Mouse (Mus musculus) T-helper 17 cell (primary cell): ENCODE results near the gene F830045P16Rik.

Source experiments
- in situ Hi-C, 2 experiments: fragments of 300-600 bp; cut with MboI, MseI; formaldehyde crosslinking; loops; 1 replicate in 1 of 2; 2 replicates in 1 of 2; pipeline ENCODE4 v1.15.1; 2025; ENCODE audit warnings: high pct_unique_total_duplicates in 2 of 2

The F830045P16Rik gene

DNA sequence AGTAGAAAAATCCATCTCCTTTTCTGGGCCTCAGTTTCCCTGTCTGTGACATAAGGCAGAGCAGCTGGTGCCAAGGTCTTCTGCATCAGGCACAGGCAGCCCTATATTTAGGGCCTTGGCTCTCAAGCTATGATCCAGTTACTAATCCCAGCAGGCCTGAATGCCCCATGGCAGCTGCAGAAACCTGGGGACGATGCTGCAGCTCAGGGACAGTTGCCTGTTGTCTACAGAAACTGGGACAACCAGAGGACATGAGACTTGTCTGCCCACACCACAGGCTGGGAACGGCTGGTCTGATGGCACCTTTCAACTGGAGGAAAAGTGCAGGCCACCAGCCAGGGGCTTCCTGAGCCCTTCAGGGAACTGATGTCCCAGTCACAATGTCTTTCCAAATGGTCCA lies at the start of gene F830045P16Rik:
F830045P16Rik (minus strand) TSS at position 226 of the 400 bp plus-strand sequence.
- in situ Hi-C loops, result no loop called here

DNA sequence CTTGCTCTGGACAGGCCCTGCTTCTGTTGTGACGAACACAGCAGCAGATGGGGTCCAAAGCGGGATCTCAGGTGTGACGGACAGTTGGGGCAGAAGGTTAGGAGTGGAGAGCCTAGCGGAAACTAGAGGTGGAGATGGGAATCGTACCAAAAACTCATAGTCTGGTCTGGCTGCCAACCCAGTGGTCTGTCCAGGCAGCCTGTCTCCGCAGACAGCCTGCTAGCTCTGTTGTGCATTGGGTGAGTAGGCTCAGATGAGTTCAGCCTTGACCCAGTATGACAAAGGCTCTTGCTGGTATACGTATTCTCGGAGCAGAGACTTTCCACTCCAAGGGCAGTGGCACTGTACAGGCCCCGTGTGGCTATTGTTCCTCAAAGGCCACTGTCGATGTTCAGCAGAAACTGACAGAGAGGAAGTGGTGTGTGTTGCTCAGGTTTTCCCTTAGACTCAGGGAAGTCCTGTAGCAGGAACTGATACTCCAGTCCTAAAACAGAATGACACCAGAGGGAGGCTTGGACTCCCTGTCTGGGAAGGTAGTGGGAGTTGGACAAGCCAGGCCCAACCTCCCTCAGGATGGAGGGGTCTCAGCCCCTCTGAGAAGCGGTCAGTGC lies 49.6 kb upstream of the F830045P16Rik start:
- in situ Hi-C loops, result no loop called here

DNA sequence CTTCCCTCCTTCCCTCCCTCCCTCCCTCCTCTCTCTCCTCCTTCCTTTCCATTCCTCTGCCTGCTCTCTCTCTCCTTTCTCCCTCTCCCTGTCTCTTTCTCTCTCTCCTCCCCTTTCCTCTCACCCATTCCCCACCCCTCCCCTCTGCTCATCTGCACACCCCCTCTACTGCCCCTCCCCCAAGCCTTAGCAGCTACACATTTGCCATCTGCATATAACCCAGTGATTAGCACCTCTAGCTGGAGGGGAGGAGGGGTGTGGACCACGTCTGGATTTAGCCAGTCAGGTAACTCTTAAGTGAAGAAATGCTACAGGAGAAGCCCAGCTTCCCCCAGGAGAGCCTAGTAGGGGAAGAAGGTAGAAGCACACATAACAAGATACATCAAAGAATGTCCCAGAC lies 48.5 kb upstream of the F830045P16Rik start:
- in situ Hi-C loops, result no loop called here

DNA sequence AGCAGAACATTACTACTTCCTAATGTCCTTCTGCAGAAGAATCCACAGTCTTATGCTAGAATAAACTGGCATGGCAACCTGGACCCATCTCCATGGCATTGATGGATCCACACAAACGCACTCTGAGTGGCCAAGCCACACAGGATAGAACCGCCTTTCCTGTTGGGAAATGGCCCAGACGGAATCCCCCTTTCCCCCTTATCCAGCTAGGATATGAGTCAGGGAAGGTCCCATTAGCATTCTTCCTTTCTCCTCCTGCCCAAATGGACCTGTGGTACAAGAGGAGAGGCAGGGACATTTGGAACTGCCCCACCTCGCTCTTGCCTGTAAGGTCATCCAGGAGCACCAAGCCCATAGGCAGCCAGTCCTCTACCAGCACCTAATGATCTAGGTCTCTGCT lies 45.9 kb upstream of the F830045P16Rik start:
- in situ Hi-C loops, result no loop called here

DNA sequence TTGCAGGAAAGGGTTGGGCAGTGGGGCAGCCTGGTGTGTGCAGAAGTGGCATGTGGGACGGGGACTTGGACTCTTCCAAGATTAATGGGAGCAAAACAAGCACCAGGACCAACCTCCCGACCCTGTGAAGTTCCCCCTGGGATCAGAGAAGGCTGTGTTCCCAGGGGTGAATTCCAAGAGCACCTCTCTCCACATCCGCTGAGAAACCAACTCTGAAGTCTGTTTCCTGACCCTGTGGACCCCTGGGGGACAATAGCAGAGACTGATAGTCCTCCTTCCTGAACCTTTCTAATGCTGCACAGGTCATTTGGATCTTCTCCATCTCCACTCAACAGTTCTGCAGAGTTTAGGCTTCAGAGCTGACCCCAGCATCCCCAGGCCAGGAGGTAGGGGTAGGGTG lies 45.4 kb upstream of the F830045P16Rik start:
- in situ Hi-C loops, result no loop called here

DNA sequence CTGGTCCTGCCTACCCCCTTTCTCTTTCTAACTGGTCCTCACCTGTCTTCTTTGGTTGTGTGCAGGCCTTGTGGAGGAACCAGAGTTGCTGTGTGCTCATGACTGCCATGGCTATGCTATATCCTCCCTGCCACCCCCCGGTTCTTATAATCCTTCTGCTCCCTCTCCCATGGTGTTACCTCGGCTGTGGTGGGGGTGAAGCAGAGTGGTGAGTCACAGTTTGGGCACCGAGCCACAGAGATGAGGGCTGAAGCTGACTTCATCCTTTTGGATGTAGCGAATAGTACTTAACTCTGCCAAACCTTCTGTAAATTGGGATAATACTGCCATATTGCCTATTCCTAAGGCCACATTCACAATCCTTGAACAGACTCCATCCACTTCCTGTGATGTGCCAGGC lies 44.3 kb upstream of the F830045P16Rik start:
- in situ Hi-C loops, result no loop called here

DNA sequence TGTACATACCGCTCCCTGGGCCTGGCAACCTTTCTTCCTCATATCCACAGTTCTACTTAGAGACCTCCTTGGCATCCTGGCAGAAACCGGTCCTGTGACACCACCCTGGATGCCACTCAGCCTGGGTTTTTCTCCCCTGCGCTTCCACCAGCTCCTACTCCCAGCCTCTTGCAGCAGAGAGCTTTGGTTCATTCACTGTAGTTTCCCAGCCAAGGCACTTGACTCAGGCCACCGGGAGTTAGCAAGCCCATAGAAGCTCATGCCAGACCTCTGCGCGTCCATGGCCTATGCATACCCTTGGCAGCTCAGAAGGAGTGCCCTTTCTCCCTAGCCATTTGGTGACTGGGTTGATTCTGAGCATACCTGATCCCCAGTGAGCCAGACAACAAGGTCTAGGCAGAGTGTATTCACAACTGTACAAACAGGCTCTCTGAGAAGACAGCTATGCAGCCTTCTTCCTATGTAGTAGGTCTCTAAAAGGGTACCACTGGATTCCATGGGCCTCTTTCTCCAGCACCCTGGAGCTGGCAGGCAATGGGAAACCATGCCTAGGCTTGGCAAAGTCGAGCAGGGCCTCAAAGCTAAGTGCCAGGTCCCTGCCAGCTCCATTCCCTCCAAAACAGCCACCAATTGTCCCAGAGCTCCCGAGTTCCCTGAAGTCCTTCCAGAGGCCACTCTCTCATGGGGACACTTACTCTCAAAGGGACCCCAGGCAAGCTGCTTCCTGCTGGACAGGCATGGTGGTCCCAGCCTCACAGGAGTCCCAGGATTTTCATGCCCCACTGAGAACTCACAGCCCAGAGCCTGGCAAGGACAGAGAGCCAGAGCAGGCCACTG lies 40.4 kb upstream of the F830045P16Rik start:
- in situ Hi-C loops, result no loop called here

DNA sequence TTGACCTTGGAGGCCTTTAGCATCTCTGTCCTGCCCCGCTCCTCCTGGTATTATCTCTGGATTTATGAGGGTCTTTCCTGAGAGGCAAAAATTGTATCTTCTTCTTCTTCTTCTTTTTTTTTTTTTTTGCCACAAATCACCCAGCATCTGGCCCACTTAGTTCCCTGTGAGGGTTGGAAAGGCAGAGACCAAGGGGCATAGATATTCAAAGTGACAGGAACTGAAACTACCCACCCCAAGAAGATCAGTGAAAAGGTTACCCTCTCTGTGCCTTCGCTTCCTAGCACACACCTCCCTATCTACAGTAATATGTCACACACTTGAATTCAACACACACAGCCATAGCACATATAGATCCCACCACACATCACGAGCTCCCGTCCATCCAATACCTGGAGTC lies 38.7 kb upstream of the F830045P16Rik start:
- in situ Hi-C loops, result no loop called here

DNA sequence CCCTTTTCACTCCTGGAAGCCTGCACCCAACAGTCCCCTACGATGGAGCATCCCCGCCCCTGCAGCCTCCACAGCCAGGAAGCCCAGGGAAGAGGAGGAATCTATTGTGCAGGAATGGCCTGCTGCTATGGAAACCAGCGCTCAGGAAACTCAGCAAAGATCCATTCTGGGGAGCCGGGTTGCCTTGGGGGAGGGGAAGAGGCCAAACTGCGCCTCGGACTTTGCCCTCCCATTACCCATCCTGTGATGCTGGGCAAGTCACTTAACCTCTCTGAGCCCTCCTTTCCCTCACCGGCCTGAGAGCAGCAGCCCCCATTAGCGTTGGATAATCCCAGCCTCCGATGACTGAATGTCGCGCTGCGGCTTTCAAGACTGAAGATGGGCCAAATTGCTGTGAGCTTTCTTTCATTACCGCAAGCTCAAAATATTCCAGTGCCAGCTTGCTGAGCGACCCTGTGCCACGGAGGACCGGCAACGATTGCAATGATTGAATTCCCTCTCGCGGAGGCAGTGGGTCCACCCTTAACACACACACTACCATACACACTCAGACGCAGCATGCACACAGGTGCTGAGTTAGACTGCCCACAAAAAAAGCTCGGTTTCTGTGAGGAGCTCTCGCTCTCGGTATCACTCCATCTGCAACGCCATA lies 38.1 kb upstream of the F830045P16Rik start:
- in situ Hi-C loops, result no loop called here

DNA sequence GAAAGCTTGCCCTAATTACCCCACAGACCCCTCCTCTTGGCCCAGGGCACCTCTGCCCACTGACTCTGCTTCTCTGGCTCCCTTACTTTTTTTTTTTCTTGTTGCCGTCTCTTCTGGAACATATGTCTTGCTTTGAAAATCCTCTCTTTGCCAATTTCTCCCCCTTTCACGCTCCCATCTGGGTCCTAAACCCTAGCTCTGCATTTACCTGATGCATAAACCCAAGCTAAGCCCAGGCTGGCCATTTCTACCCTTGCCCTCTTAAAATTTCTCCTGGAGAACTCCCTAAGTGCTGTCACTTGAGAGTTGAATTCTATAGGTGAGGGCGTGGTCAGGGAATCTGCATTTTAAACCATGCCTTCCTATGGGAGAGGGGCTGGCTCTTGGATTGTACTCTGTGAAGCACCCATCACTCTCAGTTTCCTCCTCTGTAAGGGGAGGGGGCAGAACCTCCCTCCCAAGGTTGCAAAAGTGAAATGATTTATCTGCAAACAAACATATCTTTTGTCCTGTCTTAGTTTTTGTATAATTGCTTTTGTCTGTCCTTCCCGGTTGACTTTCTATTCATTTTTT lies 37.4 kb upstream of the F830045P16Rik start:
- in situ Hi-C loops, result no loop called here

DNA sequence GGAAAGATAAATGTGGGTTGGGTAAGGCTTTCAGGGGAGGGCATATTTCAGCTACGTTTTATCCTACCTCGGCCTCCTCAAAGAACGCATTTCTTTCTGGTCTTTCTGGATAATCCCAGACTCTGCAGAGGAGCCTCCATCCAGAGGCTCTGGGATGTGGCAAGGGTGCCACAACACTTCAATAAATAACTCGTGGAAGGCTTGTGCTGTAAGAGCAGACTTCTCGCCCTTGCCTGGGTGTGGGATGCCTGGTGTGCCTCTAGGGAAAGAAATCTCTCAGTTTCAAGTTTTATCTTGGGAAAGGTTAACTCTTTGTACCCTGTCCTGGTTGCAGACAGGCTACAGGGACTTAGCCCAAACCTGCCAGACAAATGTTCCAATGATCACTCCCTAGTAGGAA lies 33.2 kb upstream of the F830045P16Rik start:
- in situ Hi-C loops, result no loop called here

DNA sequence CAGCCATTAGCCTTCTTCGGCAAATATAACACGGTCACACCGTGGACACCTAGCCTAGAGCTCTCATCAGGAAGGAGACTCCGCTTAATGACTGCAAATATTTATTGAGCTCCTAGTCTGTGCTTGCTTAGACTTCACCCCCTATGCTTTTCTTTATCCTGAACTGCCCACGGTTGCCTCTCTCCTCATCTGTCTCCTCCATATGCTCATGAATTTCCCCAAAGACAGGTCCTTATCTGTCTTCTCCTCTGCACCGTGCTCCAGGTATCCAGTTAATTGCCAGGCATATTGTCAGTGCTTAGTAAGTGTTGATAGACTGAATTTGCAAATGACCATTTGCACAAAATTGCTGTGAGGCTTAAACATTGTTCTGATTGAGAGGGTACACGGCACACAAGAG lies 32.7 kb upstream of the F830045P16Rik start:
- in situ Hi-C loops, result no loop called here

DNA sequence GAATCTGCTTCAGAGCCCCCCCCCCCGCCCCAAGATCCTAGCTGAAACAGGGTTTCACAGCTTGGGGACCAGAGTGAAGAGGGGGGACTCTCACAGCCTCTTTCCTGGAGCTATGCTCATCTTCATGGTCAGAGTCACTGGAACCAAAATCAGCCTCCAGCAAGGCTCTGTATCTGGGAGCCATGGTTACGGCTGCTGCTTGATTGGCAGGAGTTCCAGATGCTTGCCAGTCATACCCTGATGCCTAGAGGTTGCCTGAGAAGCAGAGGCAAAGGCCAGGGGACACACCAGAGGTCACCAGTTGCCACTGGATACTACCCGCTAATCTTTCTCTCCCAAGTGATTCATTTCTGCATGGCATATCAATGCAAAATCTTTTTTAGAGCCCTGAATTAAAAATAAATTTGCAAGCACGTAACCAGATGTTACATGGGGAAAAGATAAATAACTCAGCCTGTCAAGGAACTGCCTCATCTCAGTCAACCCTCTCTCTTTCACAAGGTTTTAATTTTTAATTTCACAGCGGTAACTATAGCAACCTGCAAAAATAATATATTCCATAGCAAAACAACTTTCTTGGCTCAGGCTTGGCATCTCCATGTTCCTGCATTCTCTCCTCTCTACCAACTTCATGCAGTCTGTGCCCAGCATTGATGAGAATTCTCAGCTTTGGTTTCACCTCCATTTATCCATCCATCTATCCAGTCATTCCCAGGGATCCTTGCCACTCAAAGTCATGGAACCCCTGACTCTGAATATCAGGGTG lies 27.7 kb upstream of the F830045P16Rik start:
- in situ Hi-C loops, result no loop called here

DNA sequence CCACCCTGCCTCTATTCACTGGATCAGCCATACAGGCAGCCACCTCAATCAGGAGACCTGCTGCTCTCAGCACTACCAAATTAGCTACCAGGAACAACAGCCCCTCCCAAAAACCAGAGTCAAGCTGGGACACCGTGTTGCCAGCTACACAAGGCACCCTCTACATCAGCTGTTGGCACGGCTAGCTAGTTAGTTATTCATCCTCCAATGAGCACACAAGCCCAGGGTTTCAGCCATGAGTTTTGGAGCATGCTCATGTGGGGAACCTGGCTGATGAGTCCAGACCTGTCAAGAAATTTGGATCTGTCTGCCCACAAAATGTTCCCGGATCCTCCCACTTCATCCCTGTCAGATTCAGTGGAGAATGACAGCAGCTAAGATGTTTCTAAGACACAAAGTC lies 25.4 kb upstream of the F830045P16Rik start:
- in situ Hi-C loops, result no loop called here

DNA sequence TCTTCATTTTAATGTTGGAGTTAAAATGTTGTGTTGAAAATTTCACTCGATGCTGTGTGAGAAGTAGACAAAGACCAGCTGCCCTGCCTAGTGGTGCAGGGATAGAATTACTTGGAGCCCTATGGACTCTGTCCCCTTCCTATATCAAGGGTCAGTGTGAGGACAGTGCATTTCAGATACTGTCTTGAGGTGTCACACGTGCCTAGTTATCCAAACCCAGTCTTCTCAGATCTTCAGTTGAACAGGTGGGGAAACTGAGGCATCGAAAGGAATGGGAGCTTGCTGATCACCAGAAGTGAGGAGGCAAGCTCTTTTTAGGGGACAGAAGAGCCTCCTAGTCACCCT lies 22.4 kb upstream of the F830045P16Rik start:
- in situ Hi-C loops, result no loop called here

DNA sequence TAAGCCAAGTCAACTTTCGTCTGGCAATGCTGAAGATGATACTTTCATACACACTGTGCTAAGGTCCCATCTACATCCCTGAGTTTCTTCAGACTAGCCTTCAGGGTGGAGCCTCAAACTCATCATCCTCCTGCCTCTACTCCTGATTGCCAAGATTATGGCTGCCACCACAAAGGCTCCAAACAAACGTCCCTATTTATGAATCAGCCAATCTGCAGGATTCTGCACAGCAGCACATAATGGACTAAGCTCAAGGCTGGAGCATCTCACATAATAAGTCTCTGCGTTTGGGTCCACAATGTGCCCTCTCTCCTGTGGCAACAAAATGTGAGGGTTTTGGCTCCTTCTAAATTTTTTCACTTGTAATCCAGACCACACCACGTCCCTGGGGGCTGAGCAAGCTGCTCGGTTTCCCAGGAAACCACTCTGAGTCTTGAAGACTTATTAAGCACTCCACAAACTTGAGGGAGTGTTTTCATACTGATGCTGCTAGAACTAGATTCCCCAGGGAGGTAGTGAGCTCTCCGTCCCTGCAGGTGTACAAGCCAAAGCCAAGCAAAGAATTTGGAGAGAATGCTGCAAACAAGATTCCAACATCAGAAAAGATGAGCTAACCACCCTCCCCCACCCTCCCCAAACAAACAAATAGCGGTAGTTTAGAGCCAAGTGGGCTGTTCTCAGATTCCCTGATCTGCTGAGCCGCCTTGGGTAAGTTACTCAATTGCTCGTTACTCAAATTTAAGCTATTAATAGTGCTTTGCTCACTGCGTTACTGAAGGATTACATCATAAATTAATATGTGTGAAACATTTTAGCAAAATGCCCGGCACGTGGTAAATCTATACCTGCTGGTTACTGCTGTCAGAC lies 21.8 kb upstream of the F830045P16Rik start:
- in situ Hi-C loops, result no loop called here

DNA sequence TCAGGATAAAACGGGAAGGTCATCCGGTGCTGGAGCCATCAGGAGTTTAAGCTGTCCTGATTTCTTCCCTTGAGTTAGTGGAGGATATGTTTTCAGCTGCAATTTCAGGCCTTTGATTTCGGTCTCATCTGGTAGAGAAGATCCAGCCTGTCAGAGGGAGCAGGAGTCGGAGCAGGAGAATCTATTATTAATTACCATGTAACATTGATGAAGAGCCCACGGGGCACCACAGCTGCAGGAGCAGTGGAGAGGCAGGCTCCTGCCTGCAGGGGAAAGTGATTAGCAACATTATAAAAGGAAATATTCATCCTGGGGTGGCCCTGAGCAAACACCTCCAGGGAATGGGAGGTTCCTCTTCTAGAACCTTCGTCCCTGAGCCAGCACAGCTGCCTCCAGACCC lies 19.7 kb upstream of the F830045P16Rik start:
- in situ Hi-C loops, result no loop called here

DNA sequence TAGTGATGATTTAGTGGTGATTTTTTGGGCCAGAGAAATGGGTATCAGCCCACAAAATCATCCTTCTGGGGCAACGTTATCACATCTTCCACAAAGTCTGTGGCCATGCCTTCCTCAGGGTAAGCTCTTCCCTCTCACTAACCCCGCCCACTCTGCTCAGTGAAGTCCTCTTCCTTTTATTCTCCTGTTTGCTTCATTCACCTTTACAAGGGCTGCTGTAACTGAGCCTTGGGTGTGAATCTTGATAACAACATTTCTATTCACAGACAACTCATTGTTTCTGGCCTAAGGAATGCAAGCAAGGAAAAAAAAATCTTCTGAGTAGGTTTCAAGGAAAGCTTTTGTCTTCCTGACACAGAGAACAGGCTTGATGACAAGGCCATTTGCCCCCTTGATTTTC lies 14.4 kb upstream of the F830045P16Rik start:
- in situ Hi-C loops, result no loop called here

DNA sequence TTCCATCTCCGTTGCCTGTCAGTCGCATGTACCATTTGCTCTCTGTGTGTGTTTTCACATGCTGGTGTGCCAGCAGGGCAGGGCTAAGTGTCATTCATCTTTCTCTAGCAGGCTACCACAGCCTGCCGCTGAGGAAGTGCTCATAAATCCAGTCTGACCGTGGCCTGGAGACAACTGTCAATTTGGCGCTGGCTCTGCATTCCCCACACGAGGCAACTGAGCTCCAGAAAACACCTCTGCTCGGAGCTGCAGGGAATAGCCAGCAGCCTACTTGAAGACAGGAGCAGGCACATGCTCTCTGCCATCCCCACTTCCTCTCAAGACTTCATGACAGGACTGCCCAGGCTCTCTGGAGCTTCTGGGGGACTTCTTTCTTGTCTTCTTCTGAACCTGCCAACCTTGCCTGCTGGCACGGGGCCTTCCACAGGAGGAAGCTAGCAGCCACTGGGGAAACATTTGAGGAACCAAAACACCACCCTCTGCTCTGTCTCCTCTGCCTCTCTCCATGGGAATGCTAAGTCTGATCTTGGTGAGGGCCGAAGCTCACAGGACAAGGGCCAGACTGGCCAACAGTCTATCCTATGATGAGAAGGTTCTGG lies 13.2 kb upstream of the F830045P16Rik start:
- in situ Hi-C loops, result no loop called here

DNA sequence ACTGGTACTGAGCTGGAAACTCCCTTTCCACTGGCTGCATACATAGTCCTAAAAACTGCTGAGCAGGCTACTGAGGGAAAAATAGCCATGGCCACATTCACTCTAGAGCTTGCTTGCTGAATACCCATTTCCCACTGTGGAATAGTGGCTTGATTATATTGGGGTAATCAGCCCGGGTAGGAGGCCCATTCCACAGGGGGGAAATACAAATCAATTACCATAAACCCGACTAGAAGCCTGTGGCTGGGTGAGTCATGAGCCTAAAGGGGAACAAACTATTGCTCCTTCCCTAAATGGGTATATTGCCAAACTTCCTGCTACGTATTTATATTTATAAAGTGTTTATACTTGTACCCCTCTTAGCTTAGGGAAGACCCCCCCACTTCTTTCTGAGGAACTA lies 10.4 kb upstream of the F830045P16Rik start:
- in situ Hi-C loops, result no loop called here
